Mouse (Mus musculus) layer of hippocampus, adult 9-10 months (tissue): ENCODE measurements at regions not wholly inside any gene's neighbourhood (a gene's known extent, or its start where the extent isn't known, plus 50 kb on each side); places are given as distances from the start of the nearest gene placed in this dataset.

Source experiments
- DNase-seq: peaks from one replicate; pipeline ENCODE4 v3.0.0; 2022; ENCODE audit warnings: low spot score

DNA sequence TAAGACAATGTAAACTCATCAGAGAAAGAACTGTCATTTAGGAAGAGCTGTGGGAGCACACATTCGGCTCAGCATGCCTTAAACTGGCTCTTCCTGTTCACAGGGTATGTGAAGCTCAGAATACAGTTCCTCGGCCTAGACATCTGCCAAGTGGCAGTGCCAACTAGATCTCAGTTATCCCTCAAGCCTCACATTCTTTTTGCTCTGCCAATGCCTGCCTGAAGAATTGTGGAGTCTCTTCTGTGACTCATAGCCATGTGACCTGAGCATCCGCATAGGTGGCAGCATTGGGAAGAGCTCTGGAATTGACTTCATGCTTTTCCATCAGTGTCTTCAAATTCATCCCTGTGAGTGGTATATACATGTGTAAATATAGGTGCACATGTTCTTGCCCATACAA is 59.7 kb downstream of the Prlhr start:
- no peak for DNase-seq

GRCm38 (mm10) chr19:60399425-60399824 is 68.7 kb downstream of the Prlhr start:
- no peak for DNase-seq

DNA sequence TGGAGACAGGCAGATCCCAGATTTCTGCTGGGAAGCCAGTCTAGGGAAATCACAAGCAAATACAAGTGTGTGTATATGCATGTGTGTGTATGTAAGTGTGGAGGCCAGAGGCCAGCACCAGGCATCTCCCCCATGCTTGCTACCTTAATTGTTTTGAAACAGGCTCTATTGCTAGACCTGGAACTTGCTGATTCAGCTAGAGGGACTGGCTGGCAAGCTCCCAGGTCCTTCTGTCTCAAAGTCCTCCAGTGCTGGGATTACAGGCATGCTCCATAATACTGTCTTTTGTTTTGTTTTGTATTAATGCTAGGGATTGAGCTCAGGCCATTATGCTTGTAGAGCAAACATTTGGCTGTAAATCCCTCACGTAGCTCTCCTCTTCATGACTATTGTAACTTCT is 70.4 kb downstream of the Prlhr start:
- DNase-seq = no peak

- no peak for DNase-seq
Measured at GRCm38 (mm10) chr19:60396604-60397003, 71.5 kb downstream of the Prlhr start.

- no peak for DNase-seq
Measured at GRCm38 (mm10) chr19:60386563-60387241, 81.4 kb downstream of the Prlhr start.

- no peak for DNase-seq
Measured at GRCm38 (mm10) chr19:60384721-60385120, 83.4 kb downstream of the Prlhr start.

GRCm38 (mm10) chr19:60382661-60383060 is 85.4 kb downstream of the Prlhr start:
- DNase-seq = no peak

GRCm38 (mm10) chr19:60379030-60379605 is 89.0 kb downstream of the Prlhr start:
- DNase-seq = no peak

GRCm38 (mm10) chr19:60363988-60364599 is 104.0 kb downstream of the Prlhr start:
- DNase-seq = no peak

DNA sequence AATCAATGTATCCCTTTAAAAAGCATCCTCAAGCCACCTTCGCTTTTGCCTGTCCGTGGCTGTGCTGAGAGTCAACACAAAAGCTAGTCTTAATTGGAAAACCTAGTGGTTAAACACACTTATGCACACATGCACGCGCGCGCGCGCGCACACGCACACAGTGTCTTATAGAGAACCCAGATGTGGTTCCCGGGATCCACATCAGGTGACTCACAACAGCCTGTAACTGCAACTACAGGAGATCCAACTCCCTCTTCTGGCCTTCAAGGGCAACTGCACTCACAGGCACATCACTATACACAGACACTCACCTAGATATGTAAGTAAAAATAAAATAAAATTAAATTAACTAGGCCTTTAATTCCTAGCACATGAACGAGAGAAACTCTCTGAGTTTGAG is 118.4 kb upstream of the Fam204a start:
- no peak for DNase-seq

DNA sequence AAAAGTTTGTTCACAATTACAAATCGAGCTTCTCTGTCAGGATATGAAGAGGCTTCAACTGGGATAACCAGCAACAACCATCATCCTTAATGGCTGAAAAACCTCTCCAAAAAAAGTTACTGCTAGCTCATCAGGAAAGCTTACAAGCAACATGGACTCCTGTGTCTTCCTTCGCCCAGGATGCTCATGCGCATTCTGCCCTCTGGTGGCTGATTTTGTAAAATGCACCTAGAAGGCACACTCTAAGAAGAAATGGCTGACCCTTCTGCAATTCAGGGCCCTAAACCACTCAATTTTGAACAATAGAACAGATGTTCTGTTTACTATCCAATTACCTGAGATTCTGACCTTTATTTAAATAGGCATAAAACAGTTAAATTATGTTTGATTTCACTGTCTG is 115.0 kb upstream of the Fam204a start:
- DNase-seq = peak; percentile 68

- no peak for DNase-seq
Measured at GRCm38 (mm10) chr19:60340234-60340633, 113.7 kb upstream of the Fam204a start.

GRCm38 (mm10) chr19:60334521-60334920 is 108.0 kb upstream of the Fam204a start:
- no peak for DNase-seq

DNA sequence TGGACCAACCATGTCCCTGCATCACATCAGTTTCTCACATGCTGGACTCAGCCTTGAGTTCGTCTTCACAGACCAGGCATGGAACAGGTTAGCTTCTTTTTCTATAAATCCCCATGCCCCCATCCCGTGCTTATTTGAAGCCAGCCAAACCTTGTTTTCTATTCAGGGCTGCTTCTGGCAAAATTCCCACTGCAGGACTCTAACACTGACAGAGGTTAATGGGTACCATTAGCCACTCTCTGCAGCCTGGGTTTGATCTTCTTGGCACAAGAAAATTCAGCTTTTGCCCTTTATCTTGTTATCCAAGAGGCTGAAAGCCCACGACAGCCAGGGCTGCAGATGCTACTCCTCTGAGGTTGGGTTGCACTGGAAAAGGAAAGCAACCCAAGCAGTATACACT is 101.8 kb upstream of the Fam204a start:
- DNase-seq = no peak

DNA sequence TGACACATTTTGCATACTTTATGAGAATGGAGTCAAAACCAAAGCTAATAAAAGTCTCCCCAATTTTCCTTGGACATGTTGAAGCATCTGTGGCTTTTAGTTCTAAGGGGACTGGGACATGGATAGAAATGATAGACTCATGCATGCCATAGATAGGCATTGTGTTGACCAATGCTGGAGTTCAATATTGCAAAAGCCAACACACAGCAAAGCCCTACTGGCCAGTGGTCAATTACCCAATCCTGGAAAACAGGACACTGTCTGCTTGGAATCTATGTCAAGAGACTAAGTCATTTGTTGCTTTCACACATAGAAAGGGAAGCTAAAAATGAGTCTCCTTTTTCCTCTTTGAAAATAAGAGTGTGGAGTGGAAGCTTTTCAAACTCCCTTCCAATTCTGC is 99.1 kb upstream of the Fam204a start:
- no peak for DNase-seq

- no peak for DNase-seq
Measured at GRCm38 (mm10) chr19:60325112-60325511, 98.6 kb upstream of the Fam204a start.

DNA sequence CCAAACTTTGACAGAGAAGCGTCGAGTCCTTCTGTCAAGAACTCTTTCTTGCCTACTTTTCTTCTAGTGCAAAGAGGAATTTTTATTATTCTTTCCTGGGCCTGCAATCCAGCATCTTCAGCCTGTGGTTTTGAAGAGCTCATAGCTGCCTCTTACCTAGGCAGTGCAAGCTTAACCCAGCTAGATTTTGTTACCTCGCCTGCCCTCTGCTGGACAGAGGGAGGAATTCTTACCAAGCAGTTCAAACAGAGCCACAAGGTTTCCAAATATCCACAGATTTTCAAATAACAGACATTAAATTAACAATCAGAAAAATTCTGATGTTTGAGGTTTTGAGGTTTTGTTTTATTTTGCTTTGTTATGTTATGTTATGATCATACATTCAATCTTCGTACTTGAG is 84.1 kb upstream of the Fam204a start:
- peak; percentile 33 for DNase-seq

- DNase-seq = no peak
Measured at GRCm38 (mm10) chr19:60302371-60302770, 75.9 kb upstream of the Fam204a start.

DNA sequence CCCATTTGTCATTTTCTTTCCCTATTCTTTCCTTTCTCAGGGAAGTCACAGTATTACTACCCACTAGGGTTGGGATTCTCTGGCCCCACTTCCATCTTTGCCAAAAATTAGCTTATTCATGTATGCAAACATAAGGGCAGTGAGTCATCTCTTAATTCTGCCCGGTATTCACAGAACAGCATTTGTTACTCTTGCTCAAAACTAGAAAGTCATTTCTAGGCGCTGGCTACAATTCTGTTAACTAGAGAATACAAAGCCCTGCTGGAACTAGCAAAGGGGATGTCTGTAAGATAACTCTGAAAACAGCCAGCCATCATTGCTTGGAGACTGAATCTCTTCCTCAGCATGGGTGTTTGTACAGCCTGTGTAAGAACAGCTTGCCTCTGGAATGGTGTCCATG is 74.4 kb upstream of the Fam204a start:
- DNase-seq = no peak

- DNase-seq = no peak
Measured at GRCm38 (mm10) chr19:60290244-60290643, 63.7 kb upstream of the Fam204a start.

DNA sequence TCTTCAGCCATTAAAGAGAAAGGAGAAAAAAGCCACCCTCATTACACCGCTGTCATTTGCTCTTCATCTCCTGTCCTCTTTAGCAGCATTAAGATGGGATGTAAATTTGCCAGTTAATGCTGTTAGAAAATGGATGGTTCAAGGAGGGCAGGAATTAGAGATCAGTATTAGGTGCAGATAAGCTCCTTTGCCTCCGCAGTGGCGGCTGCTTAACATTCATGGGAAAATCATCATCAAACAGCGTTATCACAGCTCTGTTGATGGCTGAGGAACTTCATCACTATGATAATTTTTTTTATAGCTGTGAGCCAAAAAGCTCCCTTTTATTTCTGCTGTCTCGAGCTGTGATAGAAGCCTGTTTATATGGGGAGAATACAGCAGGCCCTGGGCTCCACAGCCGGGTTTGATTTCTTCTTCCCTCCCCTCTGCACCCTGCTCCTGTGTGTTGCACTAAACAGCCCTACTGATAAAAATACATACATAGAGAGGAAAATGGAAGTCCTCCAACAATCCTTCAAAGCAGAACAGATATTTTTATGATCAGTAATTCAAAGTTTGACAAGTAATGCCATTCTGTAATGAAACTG is 60.4 kb upstream of the Fam204a start:
- no peak for DNase-seq

DNA sequence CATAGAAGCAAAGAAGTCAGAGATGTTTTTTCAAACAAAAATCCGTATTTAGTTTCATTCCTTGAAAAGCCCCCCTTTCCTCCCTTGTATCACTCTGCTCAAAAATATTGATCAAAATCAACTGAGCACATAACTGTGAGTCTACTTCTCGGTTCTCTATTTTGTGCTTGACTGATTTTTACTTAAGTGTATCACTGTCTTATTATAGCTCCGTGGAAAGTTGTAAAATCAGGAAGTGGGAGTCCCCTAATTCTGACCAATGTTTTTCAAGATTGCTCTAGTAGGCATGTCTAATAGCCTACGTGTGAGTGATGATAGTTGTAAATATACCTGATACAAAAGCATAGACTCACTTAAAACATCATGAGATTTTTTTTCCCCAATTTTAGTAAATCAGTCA is 58.4 kb upstream of the Fam204a start:
- no peak for DNase-seq
